Mouse (Mus musculus) NIH3T3 (cell line): ENCODE data around the gene Capn5.

Source experiments
- DNase-seq: peaks from one replicate; pipeline ENCODE4 v3.0.0-alpha.2; 2012; ENCODE audit warnings: low read depth

The Capn5 gene

GRCm38 (mm10) chr7:98176322-98177070 lies 1.6 kb downstream of the Capn5 start:
- no peak for DNase-seq

GRCm38 (mm10) chr7:98174883-98175755 lies 3.0 kb downstream of the Capn5 start:
- DNase-seq = no peak

DNA sequence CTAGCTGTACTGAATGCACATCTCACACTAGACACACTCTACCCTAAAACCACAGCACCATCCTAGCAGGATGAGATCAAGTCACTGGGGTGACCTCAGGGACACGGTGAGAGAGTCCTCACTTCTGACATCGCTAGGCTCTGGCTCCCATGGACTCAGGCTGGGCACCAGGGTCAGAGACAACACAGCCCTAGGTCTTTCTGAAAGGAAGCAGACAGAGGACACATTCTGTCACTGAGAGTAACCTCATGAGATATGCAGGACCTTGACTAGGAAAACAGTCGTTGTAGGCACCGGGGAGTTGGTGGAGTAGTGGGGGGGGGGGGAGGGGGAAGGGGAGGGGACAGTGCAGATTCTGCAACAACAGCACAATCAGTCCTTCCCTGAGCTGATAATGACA lies 4.7 kb downstream of the Capn5 start:
- no peak for DNase-seq

DNA sequence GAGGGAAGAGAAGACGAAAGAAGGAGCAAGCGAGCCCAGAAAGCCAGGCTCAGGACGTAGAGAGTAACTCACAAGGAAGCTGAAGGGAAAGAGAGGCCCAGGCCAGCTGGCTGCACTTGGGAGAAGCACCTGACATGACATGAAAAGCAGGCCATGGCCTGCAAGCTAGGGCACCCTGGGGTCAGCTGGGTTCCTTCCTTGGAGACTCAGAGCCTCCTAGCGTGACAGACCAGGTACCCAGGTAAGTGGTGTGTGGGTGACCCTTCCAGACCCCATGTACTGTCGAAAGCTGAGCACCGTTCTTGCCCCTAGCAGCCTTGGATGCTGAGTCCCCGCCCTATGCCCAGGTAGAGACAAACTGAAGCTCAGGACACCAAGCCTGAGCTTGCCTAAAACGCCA lies 5.4 kb downstream of the Capn5 start:
- no peak for DNase-seq

- peak; percentile 85 for DNase-seq
Observed at GRCm38 (mm10) chr7:98171141-98172073, 6.7 kb downstream of the Capn5 start.

DNA sequence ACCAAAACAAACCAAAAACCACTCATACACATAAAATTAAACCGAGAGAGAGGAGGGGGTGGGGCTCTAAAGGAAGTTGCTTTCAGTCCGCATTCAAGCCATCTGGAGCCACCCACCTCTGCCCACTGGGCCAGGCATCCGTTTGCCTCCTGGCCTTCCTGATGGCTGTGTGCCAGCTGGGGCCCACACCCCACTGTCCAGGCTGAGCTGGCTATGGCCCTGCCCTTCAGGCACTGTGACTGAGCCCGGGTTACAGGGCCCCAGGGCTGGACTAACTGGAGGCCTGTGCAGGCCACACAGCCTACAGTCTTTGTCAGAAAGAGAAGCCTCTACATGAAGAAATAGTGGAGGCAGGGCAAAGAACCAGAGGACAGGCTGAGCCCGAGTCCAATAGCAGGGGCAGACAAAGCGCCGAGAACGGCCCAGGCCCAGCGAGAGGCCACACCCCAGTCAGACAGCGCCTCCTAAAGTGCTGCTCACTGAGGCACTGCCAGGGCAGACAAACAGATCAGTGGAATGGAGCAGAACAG lies 13.0 kb downstream of the Capn5 start:
- peak; percentile 32 for DNase-seq

DNA sequence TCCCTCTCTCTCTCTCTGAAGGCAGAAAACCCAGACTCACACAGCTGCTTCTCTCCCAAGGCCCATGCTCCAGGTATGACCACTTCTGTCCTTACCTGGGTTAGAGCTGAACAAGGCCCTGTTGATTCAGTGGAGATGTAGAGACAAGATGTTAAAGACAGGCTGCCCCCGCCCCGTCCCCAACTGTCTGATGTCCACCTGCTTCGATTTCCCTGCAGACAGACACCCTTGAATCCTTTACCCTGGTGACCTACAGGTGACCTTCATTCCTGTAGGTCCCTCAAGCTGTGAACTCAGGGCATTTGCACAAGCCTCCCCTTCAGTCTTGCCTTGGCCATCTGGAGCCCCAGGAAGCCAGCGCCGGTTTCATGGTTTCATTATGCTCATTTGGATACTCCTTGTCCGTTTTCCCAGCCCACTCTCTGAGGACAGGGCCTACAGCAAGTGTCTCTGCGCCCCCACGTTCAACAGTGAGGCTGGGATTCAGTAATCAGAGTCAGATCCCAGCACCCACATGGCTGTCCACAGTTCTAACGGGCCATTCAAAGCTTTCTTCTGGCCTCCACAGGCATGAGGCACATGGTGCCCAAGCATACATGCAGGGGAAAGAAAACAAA lies 13.6 kb downstream of the Capn5 start:
- no peak for DNase-seq

- peak; percentile 71 for DNase-seq
Observed at GRCm38 (mm10) chr7:98163700-98164099, 14.4 kb downstream of the Capn5 start.

DNA sequence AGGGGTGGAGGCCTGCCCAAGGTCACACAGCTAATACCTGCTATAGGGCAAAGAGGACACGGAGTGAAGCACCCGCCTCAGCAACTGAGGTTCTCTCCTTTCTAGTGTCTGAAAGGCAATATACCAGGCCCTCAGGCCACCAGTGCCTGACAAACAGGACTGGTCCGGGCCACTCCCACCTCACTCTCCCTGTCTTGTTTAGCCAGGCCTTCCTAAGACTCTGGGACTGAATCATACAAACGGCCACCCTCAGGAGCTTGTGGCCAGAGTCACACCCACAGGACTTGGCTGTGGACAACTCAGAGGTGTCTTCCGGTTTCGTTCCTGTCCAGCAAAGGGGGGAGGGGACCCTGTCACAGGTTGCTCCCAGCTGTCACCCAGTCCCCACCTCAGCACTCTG lies 15.8 kb downstream of the Capn5 start:
- no peak for DNase-seq

DNA sequence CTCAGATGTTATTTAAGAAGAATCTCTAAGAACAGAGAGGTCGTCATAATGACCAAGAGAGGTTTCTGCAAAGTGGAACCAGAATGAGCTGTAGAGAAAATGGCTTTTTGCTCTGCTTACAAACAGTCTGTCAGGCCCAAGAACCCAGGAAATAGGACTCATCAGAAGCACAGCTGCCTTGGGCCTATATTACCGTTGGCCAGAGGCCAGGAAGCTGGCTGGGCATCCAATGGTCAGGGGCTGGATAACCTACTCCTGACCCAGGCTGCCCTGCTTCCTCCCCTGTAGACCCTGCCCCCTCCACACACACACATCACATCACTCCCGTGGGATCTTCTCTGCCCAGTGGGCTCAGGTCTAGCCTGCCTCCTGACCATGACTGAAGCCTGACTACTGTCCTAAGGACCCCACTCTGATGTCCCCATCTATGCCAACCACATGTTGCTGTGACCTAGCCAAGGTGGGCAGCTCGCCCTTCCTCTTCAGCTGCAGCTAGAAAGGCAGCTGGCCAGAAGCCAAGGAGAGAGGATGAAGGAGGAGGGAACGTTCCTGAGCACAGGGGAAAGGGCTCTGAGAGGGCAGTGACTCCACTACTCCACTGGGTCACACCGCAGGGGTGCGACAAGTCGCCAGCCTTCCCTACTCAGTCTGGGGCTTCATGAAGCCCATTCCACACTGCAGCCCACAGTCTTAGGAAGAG lies 17.9 kb downstream of the Capn5 start:
- DNase-seq = peak; percentile 49

DNA sequence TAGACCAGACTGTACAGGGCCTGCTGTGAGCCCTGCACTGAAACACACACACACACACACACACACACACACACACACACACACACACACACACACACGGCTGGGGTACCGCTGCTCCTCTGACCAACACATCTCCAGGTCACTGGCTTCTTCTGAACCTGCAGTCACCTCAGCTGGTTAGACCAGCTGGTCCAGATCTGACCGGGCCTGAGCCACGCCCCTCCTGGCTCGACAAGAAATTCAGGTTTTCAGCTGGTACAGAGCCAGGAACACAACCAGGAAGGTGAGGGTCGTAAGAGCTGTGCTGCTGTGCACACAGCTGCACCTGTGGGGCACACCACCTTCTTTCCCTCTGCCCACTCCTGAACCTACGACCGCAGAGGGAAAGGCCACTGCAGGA lies 19.6 kb downstream of the Capn5 start:
- no peak for DNase-seq

DNA sequence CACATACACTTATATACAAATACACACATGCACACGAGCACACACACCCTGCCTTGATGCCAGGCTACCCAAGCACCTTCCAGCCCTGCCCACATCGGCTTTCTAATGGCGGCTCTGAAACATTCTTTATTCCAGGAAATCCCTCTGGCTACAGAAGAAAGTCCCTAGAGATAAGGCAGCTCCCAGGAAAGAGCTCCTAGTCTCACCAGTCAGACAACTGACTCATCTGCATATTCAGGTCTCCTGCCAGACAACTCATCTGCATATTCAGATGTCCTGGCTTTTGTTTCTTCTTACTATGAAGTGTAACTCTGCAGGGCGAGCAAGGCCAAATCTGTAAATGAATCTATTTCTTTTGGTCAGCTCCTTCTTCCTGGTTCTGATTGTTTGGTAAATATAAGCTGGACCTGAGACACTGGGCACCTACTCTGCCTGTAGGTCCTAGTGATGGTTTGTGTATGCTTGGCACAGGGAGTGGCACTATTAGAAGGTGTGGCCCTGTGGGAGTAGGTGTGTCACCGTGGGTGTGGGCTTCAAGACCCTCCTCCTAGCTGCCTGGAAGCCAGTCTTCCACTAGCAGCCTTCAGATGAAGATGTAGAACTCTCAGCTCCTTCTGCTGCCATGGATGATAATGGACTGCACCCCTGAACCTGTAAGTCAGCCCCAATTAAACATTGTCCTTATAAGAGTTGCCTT lies 20.3 kb downstream of the Capn5 start:
- peak; percentile 40 for DNase-seq

DNA sequence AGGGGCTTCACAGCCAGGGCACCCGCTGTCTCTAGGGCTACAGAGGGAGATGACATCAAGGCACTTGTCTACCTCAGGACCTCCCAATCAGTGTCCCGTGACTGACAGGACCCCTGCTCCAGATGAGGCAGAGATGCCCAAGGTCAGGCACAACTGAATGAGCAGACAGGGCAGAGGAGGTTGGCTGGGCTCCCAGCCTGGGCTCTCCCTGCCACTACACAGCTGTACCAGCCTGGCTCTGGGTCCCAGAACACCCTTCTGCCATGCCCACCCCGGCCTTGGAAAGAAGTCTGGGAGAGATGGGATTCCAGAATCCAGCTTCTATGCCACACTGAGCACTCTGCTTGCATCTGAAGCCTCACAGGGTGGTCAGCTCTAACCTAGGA lies 21.8 kb downstream of the Capn5 start:
- DNase-seq = no peak

DNA sequence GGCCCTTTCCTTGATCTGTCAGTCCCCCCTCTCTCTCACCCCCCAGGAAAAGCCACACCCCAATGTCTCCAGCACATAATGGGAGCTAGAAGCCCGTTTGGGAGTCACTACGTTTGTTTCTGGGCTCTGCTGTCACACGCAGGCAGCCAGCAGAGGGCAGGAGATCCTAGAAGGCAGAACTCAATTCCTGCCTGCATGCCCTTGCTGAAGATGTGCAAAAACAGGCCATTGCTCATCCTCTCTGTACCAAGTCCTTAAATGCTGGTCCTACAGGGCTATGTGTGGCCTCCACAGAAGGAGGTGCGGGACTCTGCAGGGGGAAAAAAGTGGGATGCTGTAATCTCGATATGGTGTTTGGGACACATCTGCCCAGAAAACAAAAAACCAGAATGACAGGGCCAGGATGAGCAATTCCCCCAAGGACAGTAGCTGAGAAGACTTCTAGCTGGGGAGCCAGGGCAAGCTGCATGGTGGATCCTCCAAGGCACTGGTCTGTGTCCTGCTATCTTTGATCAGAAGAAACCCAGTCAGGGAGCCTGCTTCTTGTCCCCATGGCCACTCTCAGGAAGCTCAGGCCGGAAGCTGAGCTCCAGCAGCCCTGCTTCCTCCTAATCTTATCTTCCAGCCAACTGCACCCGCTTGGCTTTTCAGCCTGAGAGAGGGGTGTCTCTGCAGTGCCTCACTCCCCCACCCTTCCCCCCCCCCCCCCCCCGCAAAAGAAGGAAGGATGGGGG lies 22.4 kb downstream of the Capn5 start:
- peak; percentile 84 for DNase-seq

DNA sequence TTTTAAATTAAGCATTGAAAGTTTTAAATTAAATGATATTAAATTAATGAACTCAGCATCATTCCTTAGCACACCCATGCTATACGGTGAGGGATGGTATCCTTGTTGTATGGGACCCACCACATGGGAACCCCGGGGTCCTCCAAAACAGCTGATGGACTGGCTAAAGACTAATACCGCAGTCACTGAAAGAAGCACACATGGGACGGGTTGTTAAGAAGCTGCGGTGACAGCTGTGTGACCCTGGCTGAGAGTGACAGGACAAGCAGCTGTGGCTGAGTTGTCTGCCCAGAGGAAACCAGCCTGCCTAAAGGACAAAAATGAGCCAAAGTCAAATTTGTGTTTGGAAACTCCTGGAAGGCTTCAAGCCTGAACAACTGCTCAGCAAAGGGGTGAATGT lies 24.2 kb downstream of the Capn5 start:
- no peak for DNase-seq

DNA sequence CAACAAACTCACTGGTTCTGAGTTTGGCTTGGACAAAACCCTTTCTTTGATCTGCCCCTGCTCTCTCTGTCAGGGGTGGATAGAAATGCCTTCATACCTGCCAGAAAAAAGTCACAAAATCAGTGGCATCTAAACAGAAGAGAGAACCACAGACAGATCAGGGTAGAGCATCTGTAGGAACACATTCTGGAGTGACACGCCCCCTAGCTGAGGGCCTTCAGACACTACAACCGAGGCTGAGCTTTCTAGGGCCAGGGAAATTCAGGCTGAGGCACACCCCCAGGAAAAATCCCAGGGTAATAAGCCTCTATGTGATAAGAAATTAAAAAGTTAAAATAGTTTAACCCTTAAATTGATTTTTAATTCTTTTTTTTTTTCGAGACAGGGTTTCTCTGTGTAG lies 24.7 kb downstream of the Capn5 start:
- DNase-seq = peak; percentile 25

DNA sequence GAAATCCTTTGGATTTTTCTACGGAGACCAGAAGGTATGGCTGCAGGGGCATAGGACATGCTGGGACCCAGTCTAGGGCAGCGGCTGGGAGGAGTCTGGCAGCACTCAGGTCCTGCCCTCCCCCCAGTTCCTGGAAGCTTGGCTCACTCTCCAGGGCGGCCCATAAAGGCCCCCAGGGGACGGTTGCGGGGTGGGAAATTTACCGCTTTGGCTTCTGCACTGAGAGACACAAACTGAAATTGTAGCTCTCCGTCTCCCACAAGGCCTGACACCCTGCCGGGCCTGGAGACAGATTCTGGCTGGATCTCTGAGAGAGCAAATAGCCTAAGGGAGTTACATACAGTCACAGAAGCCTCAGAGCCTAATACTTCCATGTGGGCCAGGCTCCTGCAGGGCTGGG lies 25.7 kb downstream of the Capn5 start:
- peak; percentile 33 for DNase-seq

DNA sequence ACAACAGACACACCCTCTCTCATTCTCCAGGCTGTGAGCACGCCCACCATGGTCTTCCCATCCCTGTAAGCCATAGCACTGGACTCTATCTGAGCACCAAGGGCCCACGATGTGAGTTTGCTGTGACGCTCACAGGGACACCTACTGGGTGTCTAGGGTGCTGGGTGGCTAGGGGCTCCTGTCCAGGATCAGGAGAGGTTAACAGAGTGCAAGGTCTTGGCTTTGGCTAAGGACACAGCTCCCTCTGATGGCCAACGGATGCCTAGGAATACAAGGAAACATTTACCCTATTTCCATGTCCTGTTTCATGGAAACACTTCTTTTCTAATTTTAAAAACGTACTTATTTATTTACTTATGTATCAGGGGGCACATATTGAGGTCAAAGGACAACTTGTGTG lies 27.5 kb downstream of the Capn5 start:
- no peak for DNase-seq

GRCm38 (mm10) chr7:98149802-98150201 lies 28.3 kb downstream of the Capn5 start:
- no peak for DNase-seq
